Mouse (Mus musculus): ENCODE data around the gene Twsg1.

Gene Twsg1

GRCm38 (mm10) chr17:65885697-65886529, 65.1 kb downstream of the Twsg1 start, which contains the start of gene Ralbp1:
Ralbp1 (minus strand) TSS chr17:65885798.
- DNase-seq (ENCODE audit: low spot score): peak; percentile 20

DNA sequence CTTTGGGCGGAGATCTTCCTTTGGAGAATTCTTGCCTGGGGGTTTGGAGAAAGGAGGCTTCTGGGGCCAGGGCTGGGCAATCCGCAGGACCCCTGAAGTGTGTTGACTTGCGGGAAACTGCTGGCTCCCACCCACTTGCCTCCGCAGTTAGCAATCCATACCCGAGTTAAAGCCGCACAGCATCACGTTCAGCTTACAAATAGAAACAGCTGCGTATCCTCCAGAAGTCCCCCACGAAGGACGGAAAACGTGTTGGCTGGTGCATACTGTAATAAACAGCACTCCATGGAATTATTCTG, 65.7 kb downstream of the Twsg1 start:
- DNase-seq (ENCODE audit: low spot score): no peak

DNA sequence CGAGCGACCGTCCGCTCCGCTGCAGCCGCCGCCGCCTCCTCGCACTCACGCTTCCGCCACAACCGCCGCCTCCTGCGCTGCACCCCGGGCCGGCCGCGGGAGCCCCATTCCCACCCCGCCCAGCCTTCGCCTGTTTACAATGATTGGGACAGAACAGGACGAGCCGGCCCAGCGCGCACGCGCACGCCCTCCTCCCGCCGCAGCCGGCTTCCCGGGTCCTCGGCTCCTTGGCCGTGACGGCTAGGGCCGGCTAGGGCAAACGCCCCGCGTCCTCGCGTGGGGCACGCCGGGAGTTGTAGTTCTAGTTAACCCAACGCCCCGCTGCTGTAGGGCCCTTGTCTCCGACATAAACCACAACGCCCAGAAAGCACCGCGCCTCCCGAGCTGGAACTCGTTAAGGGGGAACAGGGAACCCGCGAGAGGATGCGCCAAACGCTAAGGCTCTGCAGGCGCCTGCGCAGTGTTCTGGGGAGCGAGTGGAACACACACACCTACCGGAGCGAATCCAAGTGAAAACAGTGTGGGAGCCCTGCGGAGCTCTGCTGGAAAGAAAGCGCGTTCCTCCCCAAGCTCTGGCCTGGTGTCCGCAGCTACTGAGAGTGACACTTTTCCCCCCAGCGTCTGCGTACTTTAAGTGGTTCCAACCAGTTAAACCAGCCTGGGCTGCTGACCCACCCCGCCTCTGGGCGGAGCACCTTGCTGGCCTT, 66.2 kb downstream of the Twsg1 start:
- DNase-seq (ENCODE audit: low spot score): peak; percentile 98

DNA sequence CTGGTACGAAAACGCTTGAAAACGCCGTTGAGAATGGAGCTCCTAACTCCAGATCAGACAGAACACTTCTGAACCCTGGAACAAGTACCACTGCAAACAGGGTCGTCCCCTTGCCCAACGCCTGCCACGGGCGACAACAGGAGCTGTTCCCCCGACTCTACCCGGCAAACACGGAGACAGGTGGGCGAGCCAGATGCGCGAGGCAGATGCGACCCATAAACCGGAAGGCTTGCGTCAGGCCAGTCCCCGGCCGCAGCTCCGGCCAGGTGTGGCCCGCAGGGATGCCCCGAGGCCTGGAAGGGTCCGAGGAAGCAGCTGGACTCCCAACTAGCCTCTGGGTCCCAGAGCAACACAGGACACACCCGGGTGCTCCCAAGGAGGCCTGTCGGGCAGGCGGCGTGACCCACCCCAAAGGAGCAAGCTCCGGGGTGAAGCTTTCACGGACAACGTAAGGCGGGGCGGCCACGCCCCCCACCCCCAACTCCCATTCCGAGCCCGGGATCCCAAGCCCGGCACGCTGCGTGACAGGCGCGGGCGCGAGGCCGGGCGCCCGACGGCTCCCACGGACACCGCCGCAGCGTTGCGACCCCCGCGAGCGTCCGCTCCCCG, 66.9 kb downstream of the Twsg1 start:
- DNase-seq (ENCODE audit: low spot score): peak; percentile 37

DNA sequence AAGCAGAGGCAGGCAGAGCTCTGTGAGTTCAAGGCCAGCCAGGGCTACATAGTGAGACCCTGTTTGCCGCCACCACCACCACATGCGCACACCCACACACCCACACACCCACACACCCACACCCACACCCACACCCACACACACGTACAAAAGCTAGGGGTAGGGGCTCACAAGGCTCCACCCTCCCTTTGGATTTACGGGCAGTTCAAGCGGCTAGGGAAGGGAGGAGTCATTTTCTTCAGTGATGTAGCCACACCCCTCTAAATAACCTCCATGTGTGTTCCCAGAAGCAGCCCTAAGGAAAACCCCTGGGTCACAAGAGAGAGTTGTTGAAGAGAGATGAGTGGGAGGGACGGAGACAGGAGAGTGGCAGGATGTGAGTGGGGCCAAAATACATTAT, 74.0 kb downstream of the Twsg1 start:
- DNase-seq (ENCODE audit: low spot score): no peak

GRCm38 (mm10) chr17:65873834-65874233, 77.2 kb downstream of the Twsg1 start:
- DNase-seq (ENCODE audit: low spot score): no peak

DNA sequence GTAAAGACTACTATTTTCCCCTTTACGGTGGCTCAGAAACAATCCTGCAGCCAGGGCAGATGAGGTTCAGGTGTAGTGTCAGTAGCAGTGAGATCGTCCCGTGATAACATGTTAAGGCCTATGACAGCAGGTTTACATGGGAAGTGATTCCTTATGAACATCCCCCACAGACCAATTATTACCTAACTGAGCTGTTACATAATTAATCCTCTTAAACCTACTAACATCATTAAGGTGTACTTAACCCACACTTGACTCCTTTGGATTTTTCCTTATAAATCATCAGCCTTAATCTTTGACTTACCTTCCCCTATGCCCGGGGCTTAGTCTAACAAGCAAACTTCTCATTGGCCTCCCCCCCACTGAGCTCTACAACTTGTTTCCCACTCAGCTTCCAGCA, 77.9 kb downstream of the Twsg1 start:
- no peak for DNase-seq (ENCODE audit: low spot score)

- DNase-seq (ENCODE audit: low spot score): peak; percentile 34
Measured at GRCm38 (mm10) chr17:65872652-65873051, 78.4 kb downstream of the Twsg1 start.

GRCm38 (mm10) chr17:65872051-65872450, 79.0 kb downstream of the Twsg1 start:
- no peak for DNase-seq (ENCODE audit: low spot score)
